Mouse (Mus musculus) heart, postnatal 0 days (tissue): ENCODE measurements around the gene Tacr2. TPM values are rescaled to one million over a fixed set of nuclear protein-coding genes. Genes with fewer than 3 reads are reported as not detected.

Experiments
- ATAC-seq: fragments of 200-750 bp; cut with Nextera tagmentation; 2 replicates; pipeline ENCODE4 v1.8.0; 2017; ENCODE audit warnings: low read depth, moderate number of reproducible peaks, moderate library complexity; ENCODE audit not compliant: insufficient read depth
- DNase-seq: peaks from one replicate; pipeline ENCODE4 v3.0.0-alpha.2; 2016; ENCODE audit warnings: low spot score
- H3K27ac ChIP-seq: fragments of 300-500 bp; sonication (generic); 2 replicates; pipeline ENCODE4 v1.5.1; 2014; ENCODE audit warnings: low read depth, mild to moderate bottlenecking
- H3K27me3 ChIP-seq: fragments of 300-500 bp; sonication (generic); 2 replicates; pipeline ENCODE4 v1.6.1; 2014; ENCODE audit warnings: low read length, mixed read lengths; ENCODE audit not compliant: control insufficient read depth, insufficient read depth
- H3K36me3 ChIP-seq: fragments of 300-500 bp; sonication (generic); replicated peaks from 2 replicates; pipeline ENCODE4 v1.6.1; 2014; ENCODE audit warnings: low read length, mixed read lengths; ENCODE audit not compliant: control insufficient read depth, insufficient read depth
- H3K4me1 ChIP-seq: fragments of 300-500 bp; sonication (generic); 2 replicates; pipeline ENCODE4 v1.6.1; 2014; ENCODE audit warnings: antibody characterized with exemption; ENCODE audit not compliant: control insufficient read depth, insufficient read depth
- H3K4me2 ChIP-seq: fragments of 300-500 bp; sonication (generic); 2 replicates; pipeline ENCODE4 v1.6.1; 2014; ENCODE audit warnings: low read depth, mild to moderate bottlenecking, low read length, moderate library complexity
- H3K4me3 ChIP-seq: fragments of 300-500 bp; sonication (generic); 2 replicates; pipeline ENCODE4 v1.5.1; 2014; ENCODE audit warnings: low read depth, low read length
- H3K9ac ChIP-seq: fragments of 300-500 bp; sonication (generic); replicated peaks from 2 replicates; pipeline ENCODE4 v1.6.1; 2014; ENCODE audit warnings: low read depth, low read length, mixed read lengths
- H3K9me3 ChIP-seq: fragments of 300-500 bp; sonication (generic); replicated peaks from 2 replicates; pipeline ENCODE4 v1.6.1; 2016; ENCODE audit warnings: low read length; ENCODE audit not compliant: control insufficient read depth
- CTCF ChIP-seq: IDR thresholded peaks from 2 replicates; pipeline ENCODE4 v1.5.1; 2016; ENCODE audit warnings: antibody characterized with exemption, control low read depth, low read depth
- EP300 ChIP-seq: IDR thresholded peaks from 2 replicates; pipeline ENCODE4 v1.6.1; 2016; ENCODE audit warnings: antibody characterized with exemption, low read depth
- WGBS: fragments of 180-500 bp; shearing (Covaris S2); extraction: QIAGEN DNeasy Blood & Tissue Kit; methylation state at CpG from one replicate; pipeline ENCODE4 v1.1.7; 2014; 5-methylcytosine and 5-hydroxymethylcytosine counted together
- polyA plus RNA-seq: library from polyadenylated mRNA; unstranded; fragments of >200 nt; fragmentation: Nextera tagmentation; extraction: Ambion mirVana; gene quantifications from 2 replicates; pipeline ENCODE4 v1.2.1, GENCODE M21; 2015
- total RNA-seq: library from RNA; depleted of rRNA; stranded (reverse); fragments of >200 nt; gene quantifications from 2 replicates; pipeline ENCODE4 v1.2.3, GENCODE M21; 2014; ENCODE audit warnings: low replicate concordance; rRNA removed

The Tacr2 gene
- total and polyA plus RNA-seq, 2 experiments from 2014 or later, result 2.7 TPM; not detected in 1

DNA sequence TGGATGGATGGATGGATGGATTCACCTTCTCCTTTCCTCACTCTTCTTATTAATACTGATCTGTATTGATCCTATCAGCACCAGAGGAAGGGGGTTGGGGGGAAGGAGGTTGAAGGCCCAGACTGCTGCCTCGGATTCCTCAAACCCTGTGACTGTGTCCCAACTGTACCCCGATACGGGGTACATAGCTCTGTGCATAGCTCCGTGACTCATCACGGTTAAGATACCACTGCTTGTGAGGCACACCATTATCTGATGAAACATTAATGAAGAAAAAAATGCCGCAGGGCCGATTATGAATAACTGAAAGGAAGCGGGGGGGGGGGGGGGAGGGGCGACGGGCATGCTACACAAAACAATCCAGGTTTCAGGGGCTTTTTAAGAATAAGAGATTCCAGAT, 60.9 kb downstream of the Tacr2 start:
- WGBS, result 76% methylated on average over 9 of the region's 10 CpGs
- Histone ChIP-seq H3K4me1 (peaks cover 31% of the 10 kb centered on the region), H3K36me3 (peaks cover 48% of the 10 kb centered on the region), H3K4me3 (no peak overlapping the region), H3K27ac (0 out of 2 replicates have a peak overlapping the region, but pooled peaks have one; percentile 71), H3K9me3 (no peaks in the 10 kb centered on the region), H3K9ac (no peak overlapping the region), H3K27me3 (no peaks in the 10 kb centered on the region), H3K4me2 (no peak overlapping the region)
- DNase-seq (no peak), ATAC-seq (no peak)
- no peak for TF ChIP-seq EP300
- TF ChIP-seq CTCF, result no peak

DNA sequence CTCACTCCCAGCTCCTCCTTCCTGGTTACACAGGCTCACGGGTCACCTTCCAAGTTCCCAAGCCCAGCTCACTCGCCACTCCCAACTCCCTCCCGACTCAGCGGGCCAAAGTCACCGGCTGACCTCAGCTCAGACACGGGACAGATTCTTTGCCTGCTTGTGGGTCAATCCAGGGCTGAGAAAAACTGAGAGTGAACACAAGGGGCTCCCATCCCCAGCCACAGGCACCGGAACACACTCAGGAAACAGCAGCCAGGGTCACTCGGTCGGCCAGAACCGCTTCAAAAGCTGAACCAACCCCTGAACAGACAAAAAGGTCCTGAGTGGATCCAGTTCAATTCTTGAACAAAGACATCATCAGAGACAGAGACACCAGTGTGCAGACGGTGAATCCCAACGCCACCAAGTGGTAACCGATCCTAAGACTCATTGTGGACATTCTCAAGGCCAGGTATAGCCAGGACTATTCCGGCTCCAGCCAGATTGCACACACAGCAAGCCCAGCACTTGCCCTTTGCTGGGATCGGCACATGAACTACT, 61.7 kb downstream of the Tacr2 start:
- Histone ChIP-seq H3K9ac (no peak overlapping the region), H3K36me3 (peaks cover 40% of the 10 kb centered on the region), H3K9me3 (no peaks in the 10 kb centered on the region), H3K27me3 (no peaks in the 10 kb centered on the region), H3K4me2 (no peak overlapping the region), H3K27ac (peak overlapping the region; percentile 71), H3K4me3 (no peak overlapping the region), H3K4me1 (peaks cover 33% of the 10 kb centered on the region)
- ATAC-seq, result peak; percentile 77
- TF ChIP-seq EP300 (no peak), CTCF (no peak)
- 43% methylated on average over 15 of the region's 15 CpGs for WGBS
- DNase-seq, result peak; percentile 53

Other genes starting within 250 kb of the Tacr2 start
- not detected in 2 replicates for gene Neurog3, start 119.3 kb upstream of the Tacr2 start, total RNA-seq
- not detected in 2 replicates for gene Neurog3, start 119.3 kb upstream of the Tacr2 start, polyA plus RNA-seq
- not detected in 2 replicates for gene Fam241b, start 108.5 kb upstream of the Tacr2 start, total RNA-seq
- 2.3 and 2.4 TPM in 2 replicates for gene Fam241b, start 108.5 kb upstream of the Tacr2 start, polyA plus RNA-seq
- 9.7 and 26.0 TPM in 2 replicates for gene Tspan15, start 21.2 kb upstream of the Tacr2 start, total RNA-seq
- 6.7 and 7.0 TPM in 2 replicates for gene Tspan15, start 21.2 kb upstream of the Tacr2 start, polyA plus RNA-seq
- 100.0 and 140 TPM in 2 replicates for gene Hk1, start 127.5 kb downstream of the Tacr2 start, total RNA-seq
- 128 and 148 TPM in 2 replicates for gene Hk1, start 127.5 kb downstream of the Tacr2 start, polyA plus RNA-seq
- gene Hkdc1, start 170.1 kb downstream of the Tacr2 start, total RNA-seq, result not detected in 2 replicates
- 0.03 TPM in 1 of 2 replicates, not detected in the other for gene Hkdc1, start 170.1 kb downstream of the Tacr2 start, polyA plus RNA-seq
- 0.15 and 3.2 TPM in 2 replicates for gene 4930507D05Rik, start 197.1 kb downstream of the Tacr2 start, total RNA-seq
- gene 4930507D05Rik, start 197.1 kb downstream of the Tacr2 start, polyA plus RNA-seq, result 0.19 and 0.36 TPM in 2 replicates
- 34.1 and 35.9 TPM in 2 replicates for gene Supv3l1, start 197.3 kb downstream of the Tacr2 start, total RNA-seq
- gene Supv3l1, start 197.3 kb downstream of the Tacr2 start, polyA plus RNA-seq, result 23.2 and 26.3 TPM in 2 replicates
- 46.5 and 51.0 TPM in 2 replicates for gene Vps26a, start 234.4 kb downstream of the Tacr2 start, total RNA-seq
- 75.5 and 78.5 TPM in 2 replicates for gene Vps26a, start 234.4 kb downstream of the Tacr2 start, polyA plus RNA-seq